Mouse (Mus musculus) liver, postnatal 0 days (tissue): Measurements from ENCODE around the gene Cers5.

ENCODE experiments used
- CTCF ChIP-seq: sonication (generic); IDR thresholded peaks from 2 replicates; pipeline ENCODE4 v1.5.1; 2016; ENCODE audit warnings: antibody characterized with exemption, low read depth
- EP300 ChIP-seq: IDR thresholded peaks from 2 replicates; pipeline ENCODE4 v1.6.1; 2016; ENCODE audit warnings: antibody characterized with exemption, low read depth, mild to moderate bottlenecking

DNA sequence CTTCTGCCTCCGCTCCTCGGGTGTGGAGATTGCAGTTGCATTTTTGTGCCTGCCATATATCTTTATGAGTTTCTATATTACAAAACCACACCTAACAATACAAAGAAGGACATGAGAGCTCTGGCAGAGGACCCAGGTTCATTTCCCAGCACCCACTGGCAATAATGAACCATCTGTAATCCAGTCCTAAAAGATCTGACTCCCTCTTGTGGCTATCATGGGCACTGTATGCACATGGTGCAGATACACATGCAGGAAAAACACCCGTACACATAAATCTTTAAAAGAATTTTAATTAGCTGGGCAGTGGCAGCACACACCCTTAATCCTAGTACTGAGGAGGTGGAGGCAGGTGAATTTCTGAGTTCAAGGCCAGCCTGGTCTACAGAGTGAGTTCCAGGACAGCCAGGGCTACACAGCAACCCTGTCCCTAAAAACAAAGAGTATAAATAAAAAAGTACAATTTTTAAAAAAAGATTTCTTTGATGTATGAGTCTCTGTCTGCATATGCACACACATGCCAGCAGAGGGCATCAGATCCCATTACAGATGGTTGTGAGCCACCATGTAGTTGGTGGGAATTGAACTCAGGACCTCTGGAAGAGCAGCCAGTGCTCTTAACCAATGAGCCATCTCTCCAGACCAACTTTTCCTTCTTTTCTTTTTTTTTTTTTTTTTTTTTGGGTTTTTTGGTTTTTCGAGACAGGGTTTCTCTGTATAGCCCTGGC is 43.5 kb downstream of the Cers5 start:
- TF ChIP-seq CTCF = peak; percentile 47
- TF ChIP-seq EP300 = no peak
